Mouse (Mus musculus) limb, embryonic 14.5 days (tissue): ENCODE measurements at regions not wholly inside any gene's neighbourhood (a gene's known extent, or its start where the extent isn't known, plus 50 kb on each side); places are given as distances from the start of the nearest gene placed in this dataset.

Experiments used
- ATAC-seq: fragments of 200-750 bp; cut with Nextera tagmentation; 2 replicates; pipeline ENCODE4 v1.8.0; 2017; ENCODE audit warnings: low read depth, moderate number of reproducible peaks, moderate TSS enrichment; ENCODE audit not compliant: low FRiP score
- DNase-seq: peaks from one replicate; pipeline ENCODE4 v3.0.0-alpha.2; 2015; ENCODE audit warnings: low spot score
- H3K27ac ChIP-seq: fragments of 300-500 bp; sonication (generic); replicated peaks from 2 replicates; pipeline ENCODE4 v1.5.1; 2014; ENCODE audit warnings: low read depth, mild to moderate bottlenecking, low read length, moderate library complexity, mixed read lengths
- H3K27me3 ChIP-seq: fragments of 300-500 bp; sonication (generic); 2 replicates; pipeline ENCODE4 v1.6.1; 2014; ENCODE audit warnings: low read length, mixed read lengths; ENCODE audit not compliant: control insufficient read depth, insufficient read depth
- H3K36me3 ChIP-seq: fragments of 300-500 bp; sonication (generic); 2 replicates; pipeline ENCODE4 v1.6.1; 2014; ENCODE audit warnings: mild to moderate bottlenecking, low read length, moderate library complexity, mixed read lengths; ENCODE audit not compliant: control insufficient read depth, insufficient read depth
- H3K4me1 ChIP-seq: fragments of 300-500 bp; sonication (generic); 2 replicates; pipeline ENCODE4 v1.6.1; 2014; ENCODE audit warnings: antibody characterized with exemption, low read length, mixed read lengths; ENCODE audit not compliant: control insufficient read depth, insufficient read depth
- H3K4me2 ChIP-seq: fragments of 300-500 bp; sonication (generic); replicated peaks from 2 replicates; pipeline ENCODE4 v1.6.1; 2014; ENCODE audit warnings: low read depth, mild to moderate bottlenecking, low read length, moderate library complexity; ENCODE audit not compliant: severe bottlenecking
- H3K4me3 ChIP-seq: fragments of 300-500 bp; sonication (generic); replicated peaks from 2 replicates; pipeline ENCODE4 v1.5.1; 2014; ENCODE audit warnings: low read length
- H3K9ac ChIP-seq: fragments of 300-500 bp; sonication (generic); 2 replicates; pipeline ENCODE4 v1.6.1; 2014; ENCODE audit warnings: mild to moderate bottlenecking, low read depth, low read length, moderate library complexity; ENCODE audit not compliant: severe bottlenecking
- H3K9me3 ChIP-seq: fragments of 300-500 bp; sonication (generic); 2 replicates; pipeline ENCODE4 v1.6.1; 2016; ENCODE audit warnings: low read length; ENCODE audit not compliant: control insufficient read depth
- POLR2A ChIP-seq: fragments of 200-500 bp; IDR thresholded peaks from 2 replicates; pipeline ENCODE4 v1.8.0; 2012; ENCODE audit warnings: inconsistent platforms, mild to moderate bottlenecking, moderate library complexity, borderline replicate concordance; ENCODE audit not compliant: insufficient read depth, insufficient read length; ENCODE audit errors: extremely low read depth
- WGBS: fragments of 180-500 bp; shearing (Covaris S2); extraction: QIAGEN DNeasy Blood & Tissue Kit; methylation state at CpG from one replicate; pipeline ENCODE4 v1.1.7; 2014; 5-methylcytosine and 5-hydroxymethylcytosine counted together

DNA sequence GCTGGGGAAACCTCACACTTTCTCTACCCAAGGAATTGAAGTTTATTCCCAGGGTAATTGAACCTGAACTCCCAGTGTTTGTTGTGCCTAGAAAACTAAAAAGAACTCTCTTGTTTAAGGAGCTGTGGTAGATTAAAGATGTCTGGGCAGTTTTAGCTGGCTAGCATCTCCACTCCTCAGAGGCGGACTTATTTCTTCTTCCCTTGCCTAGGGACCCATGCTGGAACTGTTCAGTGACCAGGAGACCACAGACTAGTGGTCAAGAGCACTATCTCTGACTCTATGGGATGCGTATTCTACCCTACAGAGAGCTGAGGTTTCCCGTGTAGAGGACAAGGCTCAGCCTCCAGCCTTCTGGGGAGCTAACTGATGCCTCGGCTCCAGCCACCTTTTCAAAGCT, 274.3 kb downstream of the Zfp704 start:
- no peaks in the 10 kb centered on the region for H3K27me3 ChIP-seq
- no peak overlapping the region for H3K4me2 ChIP-seq
- H3K9me3 ChIP-seq: no peaks in the 10 kb centered on the region
- H3K9ac ChIP-seq: no peak overlapping the region
- ATAC-seq (no peak), DNase-seq (no peak)
- H3K4me1 ChIP-seq: peaks cover 9% of the 10 kb centered on the region
- no peak overlapping the region for H3K27ac ChIP-seq
- no peak overlapping the region for H3K4me3 ChIP-seq
- TF ChIP-seq POLR2A: no peak
- 44% methylated on average over 4 of the region's 4 CpGs for WGBS
- H3K36me3 ChIP-seq: no peaks in the 10 kb centered on the region
